Mouse (Mus musculus): ENCODE results near the gene Vmn1r74.
"Not testable (repeated sequence)": the region's sequence is repeated elsewhere in the genome, so short reads cannot be mapped to it uniquely, and the experiment has no call there.

The Vmn1r74 gene

DNA sequence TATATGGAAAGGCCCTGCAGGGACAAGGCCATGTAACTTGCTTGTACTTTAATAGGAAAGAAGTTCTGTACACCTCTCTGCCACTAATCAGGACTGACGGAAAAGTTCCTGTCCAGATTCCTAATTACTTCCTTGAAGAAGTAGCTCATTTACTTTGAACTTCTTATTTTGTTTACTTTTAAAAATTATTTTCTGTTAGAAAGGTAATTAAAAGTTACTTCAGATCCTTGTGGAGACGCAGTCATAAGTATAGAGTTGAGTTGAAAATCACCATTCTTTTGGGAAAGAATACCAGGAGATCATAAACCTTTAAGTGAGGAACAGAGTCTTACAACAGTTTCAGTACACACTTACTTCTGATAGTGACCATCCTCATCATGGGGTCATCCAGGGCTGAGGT is at the start of gene Vmn1r74:
TSS of gene Vmn1r74 (plus strand) at position 301 of the 400 bp plus-strand sequence.
- DNase-seq, result no peak

DNA sequence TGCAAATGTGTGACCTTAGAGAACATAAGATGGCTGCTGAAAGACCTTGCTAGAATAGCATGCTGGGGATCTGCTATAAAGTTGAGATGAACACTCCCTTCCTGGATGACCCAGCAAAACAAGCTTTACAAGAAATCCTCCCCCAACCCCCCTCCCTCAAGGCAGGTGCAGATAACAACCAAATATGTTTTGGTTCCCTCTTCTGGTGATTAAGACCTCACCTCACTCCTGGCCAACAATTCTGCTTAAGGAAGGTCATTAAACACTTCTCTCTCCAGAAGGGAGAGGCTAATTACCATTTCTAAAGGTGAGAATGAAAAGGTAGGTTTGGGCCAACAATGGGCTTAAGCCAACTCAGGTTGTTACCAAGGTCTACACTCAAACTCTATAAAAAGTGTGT is 20.0 kb upstream of the Vmn1r74 start:
- DNase-seq, result no peak

DNA sequence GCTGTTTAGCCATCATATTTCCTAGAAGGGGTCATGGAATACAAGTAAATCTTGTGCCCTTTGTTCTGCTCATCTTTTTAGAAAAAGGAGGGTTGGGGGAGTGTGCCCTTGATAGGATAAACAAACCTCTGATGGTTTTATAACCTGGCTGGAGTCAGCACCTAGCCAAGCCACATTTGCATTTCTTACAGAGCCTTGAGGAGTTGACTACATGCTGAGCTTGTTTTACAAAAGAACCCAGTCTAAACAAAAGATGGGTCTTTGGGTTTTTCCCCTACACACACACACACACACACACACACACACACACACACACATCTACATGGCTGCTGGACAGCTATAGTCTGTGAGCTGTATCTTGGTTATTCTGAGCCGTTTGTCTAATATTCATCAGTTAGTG is 11.6 kb upstream of the Vmn1r74 start:
- DNase-seq, result no peak

DNA sequence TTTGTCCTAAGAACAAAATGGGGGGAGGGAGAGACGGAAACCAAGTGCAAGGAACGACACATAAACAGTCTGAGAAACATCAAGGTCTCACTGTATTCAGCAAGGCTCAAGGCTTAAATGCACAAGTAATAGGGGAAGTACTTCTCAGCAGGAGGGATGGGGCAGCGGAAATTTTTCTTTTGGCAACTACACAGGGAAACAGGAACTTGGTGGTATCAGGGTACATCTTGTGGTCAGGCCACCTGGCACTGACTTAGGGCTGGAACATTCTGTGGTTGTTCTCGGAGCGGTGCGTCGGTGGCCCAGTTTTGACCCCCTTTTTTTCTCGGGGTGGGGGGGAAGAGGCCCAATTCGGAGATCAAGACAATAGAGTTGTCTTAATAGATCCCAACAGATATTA is 10.5 kb upstream of the Vmn1r74 start:
- not testable (repeated sequence) for DNase-seq

DNA sequence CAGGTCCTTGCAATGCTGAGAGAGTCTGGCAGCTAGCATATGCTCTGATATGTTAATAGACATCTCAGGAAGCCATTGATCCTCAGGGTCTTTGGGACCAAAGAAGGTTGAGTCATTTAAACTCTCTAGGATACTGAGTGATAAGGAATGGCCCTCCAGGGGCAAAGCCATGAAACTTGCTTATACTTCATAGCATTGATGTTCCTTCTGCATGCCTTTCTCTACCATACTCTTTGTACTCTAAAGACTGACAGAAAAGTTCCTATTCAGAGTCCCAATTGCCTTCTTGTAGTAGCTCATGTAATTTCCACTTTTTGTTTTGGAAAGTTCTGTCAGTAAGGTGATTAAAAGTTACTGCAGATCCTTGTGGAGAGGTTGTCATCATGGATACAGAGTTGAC is 40.5 kb downstream of the Vmn1r74 start, which contains the start of gene Vmn1r75:
TSS of gene Vmn1r75 (plus strand) at position 301 of the 400 bp plus-strand sequence.
- DNase-seq, result no peak
